Mouse (Mus musculus): ENCODE measurements around the gene Atoh1.

Atoh1 gene

GRCm38 (mm10) chr6:64728499-64729198 lies at the start of gene Atoh1:
Atoh1 (plus strand) TSS chr6:64729125.
- no peak for DNase-seq (ENCODE audit: extremely low spot score, low read depth, low spot score)

- no peak for DNase-seq (ENCODE audit: extremely low spot score, low read depth, low spot score)
These were observed 45.0 kb upstream of the Atoh1 start for GRCm38 (mm10) chr6:64683974-64684373.

GRCm38 (mm10) chr6:64684973-64685372 lies 44.0 kb upstream of the Atoh1 start:
- DNase-seq (ENCODE audit: extremely low spot score, low read depth, low spot score), result no peak

GRCm38 (mm10) chr6:64688181-64688944 lies 40.6 kb upstream of the Atoh1 start:
- no peak for DNase-seq (ENCODE audit: extremely low spot score, low read depth, low spot score)

- DNase-seq (ENCODE audit: extremely low spot score, low read depth, low spot score), result no peak
These were observed 34.2 kb upstream of the Atoh1 start for GRCm38 (mm10) chr6:64694688-64695087.

GRCm38 (mm10) chr6:64703659-64704058 lies 25.3 kb upstream of the Atoh1 start:
- DNase-seq (ENCODE audit: extremely low spot score, low read depth, low spot score), result no peak

- no peak for DNase-seq (ENCODE audit: extremely low spot score, low read depth, low spot score)
These were observed 1.0 kb upstream of the Atoh1 start for GRCm38 (mm10) chr6:64727751-64728403.

- no peak for DNase-seq (ENCODE audit: extremely low spot score, low read depth, low spot score)
These were observed 496 bp downstream of the Atoh1 start for GRCm38 (mm10) chr6:64729231-64730011.

- no peak for DNase-seq (ENCODE audit: extremely low spot score, low read depth, low spot score)
These were observed 1.1 kb downstream of the Atoh1 start for GRCm38 (mm10) chr6:64730030-64730429.

GRCm38 (mm10) chr6:64730506-64731020 lies 1.6 kb downstream of the Atoh1 start:
- DNase-seq (ENCODE audit: extremely low spot score, low read depth, low spot score), result no peak

DNA sequence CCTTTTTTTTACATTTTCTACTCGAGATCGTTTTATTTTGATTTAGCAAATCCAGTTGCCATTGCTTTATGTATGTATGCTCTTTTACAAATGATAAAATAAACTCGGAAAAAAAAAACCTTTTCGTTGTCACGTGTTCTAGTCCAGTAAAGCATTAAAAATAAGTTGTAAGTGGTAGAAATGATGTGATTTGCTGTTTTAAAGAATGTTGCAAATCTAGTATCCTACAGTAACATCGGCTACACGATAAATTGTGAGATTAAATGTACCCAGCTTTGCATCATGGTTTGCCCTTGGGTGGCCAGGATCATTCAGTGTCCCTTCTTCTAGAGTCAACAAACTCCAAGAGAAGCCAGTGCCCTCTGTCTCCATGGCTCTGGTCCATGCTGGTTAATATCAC lies 2.2 kb downstream of the Atoh1 start:
- DNase-seq (ENCODE audit: extremely low spot score, low read depth, low spot score), result no peak

GRCm38 (mm10) chr6:64731621-64732320 lies 2.8 kb downstream of the Atoh1 start:
- DNase-seq (ENCODE audit: extremely low spot score, low read depth, low spot score), result no peak

- DNase-seq (ENCODE audit: extremely low spot score, low read depth, low spot score), result no peak
These were observed 4.4 kb downstream of the Atoh1 start for GRCm38 (mm10) chr6:64733311-64733710.

DNA sequence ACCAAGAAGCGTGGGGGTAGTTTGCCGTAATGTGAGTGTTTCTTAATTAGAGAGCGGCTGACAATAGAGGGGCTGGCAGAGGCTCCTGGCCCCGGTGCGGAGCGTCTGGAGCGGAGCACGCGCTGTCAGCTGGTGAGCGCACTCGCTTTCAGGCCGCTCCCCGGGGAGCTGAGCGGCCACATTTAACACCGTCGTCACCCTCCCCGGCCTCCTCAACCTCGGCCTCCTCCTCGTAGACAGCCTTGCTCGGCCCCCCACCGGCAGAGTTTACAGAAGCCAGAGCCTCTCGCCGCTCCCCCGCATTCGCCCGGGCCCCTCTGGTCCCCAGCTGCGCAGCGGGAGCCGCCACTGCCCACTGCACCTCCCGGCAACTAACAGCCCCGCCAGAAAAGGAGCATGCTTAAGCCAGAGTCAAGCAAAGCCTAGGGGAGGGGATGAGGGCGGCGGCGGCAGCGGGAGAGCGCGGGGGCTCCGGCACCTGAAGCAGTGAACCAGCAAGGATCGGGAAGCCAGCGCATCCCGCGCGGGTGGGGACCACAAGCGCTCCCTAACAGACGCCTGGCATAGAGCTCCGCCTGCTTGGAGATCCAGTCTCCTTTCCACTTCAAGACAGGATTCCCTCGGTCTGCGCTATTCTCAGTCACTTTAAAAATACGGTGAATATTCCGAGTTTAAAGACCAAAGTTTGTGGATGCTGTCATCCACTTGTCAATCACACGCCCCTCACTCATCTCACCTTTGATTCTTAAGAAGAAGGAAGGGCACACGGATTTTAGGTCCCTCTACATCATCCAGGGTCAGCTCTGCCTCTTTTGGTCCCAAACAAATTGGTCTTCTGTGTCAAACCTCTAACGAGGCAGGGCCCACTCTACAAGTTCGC lies 5.8 kb downstream of the Atoh1 start:
- no peak for DNase-seq (ENCODE audit: extremely low spot score, low read depth, low spot score)

DNA sequence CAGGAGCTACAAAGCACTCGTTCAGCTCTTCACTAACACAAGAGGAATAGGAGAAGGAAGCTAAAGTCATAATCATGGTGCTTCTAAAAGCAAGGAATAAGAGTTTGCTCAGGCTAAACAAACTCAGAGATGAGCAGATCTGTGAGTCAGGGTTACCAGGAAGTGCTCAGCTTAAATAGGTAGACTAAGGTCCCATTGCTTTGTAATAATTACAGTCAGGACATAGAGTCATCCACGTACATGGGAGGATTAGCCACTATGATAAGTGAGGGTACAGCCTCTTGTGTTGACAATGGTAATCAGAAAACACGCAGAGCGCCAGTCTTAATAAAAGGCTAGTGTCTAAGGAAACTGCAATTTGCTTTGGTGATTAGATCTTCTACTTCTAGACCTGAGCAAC lies 7.4 kb downstream of the Atoh1 start:
- DNase-seq (ENCODE audit: extremely low spot score, low read depth, low spot score), result no peak

- no peak for DNase-seq (ENCODE audit: extremely low spot score, low read depth, low spot score)
These were observed 14.1 kb downstream of the Atoh1 start for GRCm38 (mm10) chr6:64742915-64743489.

DNA sequence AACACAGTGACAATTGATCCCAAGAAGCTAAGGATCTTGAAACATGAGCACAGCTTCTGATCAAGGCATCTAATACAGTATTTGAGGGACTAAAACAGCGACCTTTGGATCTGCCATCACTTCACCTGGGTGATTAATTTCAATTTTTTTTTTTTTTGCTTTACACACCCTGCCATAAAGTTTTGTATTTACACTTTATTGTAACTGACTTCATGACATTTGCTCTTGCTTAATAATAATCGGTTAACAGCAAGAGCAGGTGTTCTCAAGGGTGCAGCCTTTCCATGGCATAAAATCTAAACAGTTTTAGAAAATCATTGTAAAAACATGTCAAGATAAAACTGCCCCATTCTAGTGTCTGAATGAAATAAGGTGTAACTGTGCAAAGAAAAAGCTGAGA lies 25.6 kb downstream of the Atoh1 start:
- DNase-seq (ENCODE audit: extremely low spot score, low read depth, low spot score), result no peak

DNA sequence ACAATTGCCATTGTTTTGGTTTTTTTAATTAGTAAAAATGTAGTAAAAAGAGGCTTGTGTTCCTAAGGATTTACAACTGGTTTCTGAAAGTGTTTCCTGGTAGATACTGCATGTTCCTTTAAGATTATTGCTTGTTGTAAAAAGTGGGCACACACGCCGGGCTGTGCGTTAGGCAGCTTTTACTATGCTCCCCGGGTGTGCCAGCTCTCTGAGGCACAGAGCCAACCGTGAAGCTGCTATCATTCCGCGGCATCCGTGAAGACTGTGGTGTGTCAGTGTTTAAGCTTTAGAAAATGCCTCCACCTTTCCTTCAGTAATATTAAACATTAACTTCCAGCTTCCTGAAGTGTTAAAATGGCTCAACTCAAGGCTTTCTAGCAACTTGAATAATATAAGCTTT lies 35.0 kb downstream of the Atoh1 start:
- DNase-seq (ENCODE audit: extremely low spot score, low read depth, low spot score), result no peak

- DNase-seq (ENCODE audit: extremely low spot score, low read depth, low spot score), result no peak
These were observed 44.5 kb downstream of the Atoh1 start for GRCm38 (mm10) chr6:64773430-64773829.
